Mouse (Mus musculus): ENCODE measurements around the gene Gm13090. TPM values are rescaled to one million over a fixed set of nuclear protein-coding genes. Genes with fewer than 3 reads are reported as not detected.

Gene Gm13090
- polyA plus RNA-seq, 2 experiments: not detected

DNA sequence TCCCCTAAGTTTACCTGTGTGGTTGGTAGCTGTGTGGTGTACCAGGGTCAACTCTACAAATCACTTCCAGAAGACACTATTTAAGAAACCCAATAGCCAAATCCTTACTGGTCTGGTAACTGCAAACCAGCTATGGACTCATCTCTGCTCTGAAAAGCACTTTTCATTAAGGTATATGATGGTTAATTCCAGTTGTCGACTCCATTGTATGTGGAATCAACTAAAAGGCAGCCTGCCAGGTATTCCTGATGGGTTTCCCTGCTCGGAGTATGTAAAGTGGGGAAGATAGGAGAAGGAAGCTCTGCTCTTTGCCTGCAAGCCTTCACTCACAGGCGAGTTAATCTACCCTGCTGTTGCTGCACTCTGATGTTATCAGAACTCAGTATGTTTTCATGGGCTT is 42.8 kb upstream of the Gm13090 start:
- Histone ChIP-seq H3K9me3 (ENCODE audit: control insufficient read depth, low read length) (no peaks in the 10 kb centered on the region), H3K27ac (replicated peaks; ENCODE audit: low read depth, low read length) (no peak overlapping the region), H3K27me3 (ENCODE audit: control insufficient read depth, insufficient read depth, low read length) (no peaks in the 10 kb centered on the region), H3K9ac (ENCODE audit: low read depth, low read length, severe bottlenecking) (no peak overlapping the region), H3K4me2 (replicated peaks; ENCODE audit: low read depth, low read length, severe bottlenecking) (no peak overlapping the region), H3K4me1 (ENCODE audit: control insufficient read depth, insufficient read depth, low read length) (peaks cover 5% of the 10 kb centered on the region; the same call in 1 of the 2 replicates), H3K36me3 (ENCODE audit: control insufficient read depth, insufficient read depth, low read length) (peaks cover 41% of the 10 kb centered on the region), H3K4me3 (replicated peaks; ENCODE audit: low read length) (no peak overlapping the region)
- DNase-seq (ENCODE audit: low spot score) (no peak), ATAC-seq (ENCODE audit: low FRiP score, low read depth) (no peak)
- WGBS: 88% methylated on average over 3 of the region's 3 CpGs
- TF ChIP-seq POLR2A (IDR thresholded peaks at IDR 0.05; ENCODE audit: borderline replicate concordance, extremely low read depth, insufficient read depth, insufficient read length): no peak

DNA sequence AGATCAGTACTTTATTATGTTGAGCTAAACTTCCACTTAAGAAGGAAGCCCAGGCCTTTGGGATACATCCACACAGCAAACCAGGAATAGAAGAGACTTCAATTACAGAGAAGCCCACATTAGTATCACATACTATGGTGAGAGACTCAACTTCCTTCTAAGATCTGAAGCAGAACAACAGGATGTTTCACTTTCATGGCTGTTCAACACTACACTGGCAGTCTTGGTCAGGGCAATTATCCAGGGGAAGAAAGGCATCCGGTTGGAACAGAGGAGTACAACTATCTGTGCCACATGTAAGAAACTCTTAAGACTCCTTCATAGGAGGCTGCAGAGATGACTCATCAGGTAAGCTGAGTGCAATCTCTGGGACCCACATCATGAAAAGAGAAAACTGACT is 38.2 kb upstream of the Gm13090 start:
- peaks cover 74% of the 10 kb centered on the region for H3K36me3 ChIP-seq (ENCODE audit: control insufficient read depth, insufficient read depth, low read length)
- no peak overlapping the region for H3K4me2 ChIP-seq (replicated peaks; ENCODE audit: low read depth, low read length, severe bottlenecking)
- DNase-seq (ENCODE audit: low spot score): no peak

GRCm38 (mm10) chr4:151057347-151058321 is 31.7 kb upstream of the Gm13090 start, which contains the start of gene Vamp3:
Gene Vamp3, minus strand, starts transcription at chr4:151057963.
- peaks cover 24% of the 10 kb centered on the region for H3K36me3 ChIP-seq (ENCODE audit: control insufficient read depth, insufficient read depth, low read length)
- peaks cover 5% of the 10 kb centered on the region for H3K4me1 ChIP-seq (ENCODE audit: control insufficient read depth, insufficient read depth, low read length)
- WGBS: 2% methylated on average over 95 of the region's 114 CpGs
- no peaks in the 10 kb centered on the region for H3K27me3 ChIP-seq (ENCODE audit: control insufficient read depth, insufficient read depth, low read length)
- H3K4me2 ChIP-seq (replicated peaks; ENCODE audit: low read depth, low read length, severe bottlenecking): peak within 1 kb of the TSS; percentile 71
- DNase-seq (ENCODE audit: low spot score) (peak; percentile 100), ATAC-seq (ENCODE audit: low FRiP score, low read depth) (peak; percentile 99)
- peak within 1 kb of the TSS; percentile 99 for H3K4me3 ChIP-seq (replicated peaks; ENCODE audit: low read length)
- TF ChIP-seq POLR2A (IDR thresholded peaks at IDR 0.05; ENCODE audit: borderline replicate concordance, extremely low read depth, insufficient read depth, insufficient read length): 0 out of 2 replicates have a peak, but pooled peaks have one; percentile 66
- no peaks in the 10 kb centered on the region for H3K9me3 ChIP-seq (ENCODE audit: control insufficient read depth, low read length)
- H3K27ac ChIP-seq (replicated peaks; ENCODE audit: low read depth, low read length): peak within 1 kb of the TSS; percentile 95
- peak within 1 kb of the TSS; percentile 94 for H3K9ac ChIP-seq (ENCODE audit: low read depth, low read length, severe bottlenecking)

More for the DNA sequence above, 38.2 kb upstream of the Gm13090 start:
- Histone ChIP-seq H3K9me3 (ENCODE audit: control insufficient read depth, low read length) (no peaks in the 10 kb centered on the region), H3K27ac (replicated peaks; ENCODE audit: low read depth, low read length) (no peak overlapping the region), H3K4me3 (replicated peaks; ENCODE audit: low read length) (no peak overlapping the region), H3K9ac (ENCODE audit: low read depth, low read length, severe bottlenecking) (no peak overlapping the region), H3K27me3 (ENCODE audit: control insufficient read depth, insufficient read depth, low read length) (no peaks in the 10 kb centered on the region), H3K4me1 (ENCODE audit: control insufficient read depth, insufficient read depth, low read length) (no peaks in the 10 kb centered on the region)
- 93% methylated on average over 1 of the region's 1 CpGs for WGBS
- ATAC-seq (ENCODE audit: low FRiP score, low read depth): no peak
- TF ChIP-seq POLR2A (IDR thresholded peaks at IDR 0.05; ENCODE audit: borderline replicate concordance, extremely low read depth, insufficient read depth, insufficient read length): no peak

- no peaks in the 10 kb centered on the region for H3K9me3 ChIP-seq (ENCODE audit: control insufficient read depth, low read length)
- peaks cover 5% of the 10 kb centered on the region for H3K4me1 ChIP-seq (ENCODE audit: control insufficient read depth, insufficient read depth, low read length)
- peaks cover 17% of the 10 kb centered on the region for H3K36me3 ChIP-seq (ENCODE audit: control insufficient read depth, insufficient read depth, low read length)
- no peak for ATAC-seq (ENCODE audit: low FRiP score, low read depth)
- WGBS: 82% methylated on average over 4 of the region's 4 CpGs
- peak overlapping the region; percentile 99 for H3K4me3 ChIP-seq (replicated peaks; ENCODE audit: low read length)
- peak overlapping the region; percentile 57 for H3K4me2 ChIP-seq (replicated peaks; ENCODE audit: low read depth, low read length, severe bottlenecking)
- TF ChIP-seq POLR2A (IDR thresholded peaks at IDR 0.05; ENCODE audit: borderline replicate concordance, extremely low read depth, insufficient read depth, insufficient read length): no peak
- H3K27ac ChIP-seq (replicated peaks; ENCODE audit: low read depth, low read length): 0 out of 2 replicates have a peak overlapping the region, but pooled peaks have one; percentile 65
- H3K9ac ChIP-seq (ENCODE audit: low read depth, low read length, severe bottlenecking): 0 out of 2 replicates have a peak overlapping the region, but pooled peaks have one; percentile 56
- H3K27me3 ChIP-seq (ENCODE audit: control insufficient read depth, insufficient read depth, low read length): no peaks in the 10 kb centered on the region
- no peak for DNase-seq (ENCODE audit: low spot score)
These were observed 30.7 kb upstream of the Gm13090 start for GRCm38 (mm10) chr4:151058634-151059033.

DNA sequence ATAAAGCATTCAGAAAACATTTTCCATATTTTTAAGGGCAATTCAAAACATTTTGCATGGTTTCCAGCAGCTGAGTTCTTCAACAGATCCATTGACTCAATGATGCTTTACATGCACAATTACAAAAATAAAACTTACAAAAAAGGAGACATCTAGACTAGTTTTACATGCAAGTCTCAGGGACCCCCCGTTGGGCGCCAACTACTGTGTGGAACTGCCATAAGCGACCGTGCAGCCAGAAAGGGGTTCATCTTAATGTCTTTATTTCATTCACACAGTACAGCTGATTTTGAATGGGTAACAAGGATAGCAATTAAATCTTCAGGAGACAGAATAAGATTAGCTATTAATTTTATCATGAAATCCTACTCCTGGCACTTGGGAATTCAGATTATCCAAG is 29.8 kb upstream of the Gm13090 start:
- no peak overlapping the region for H3K4me3 ChIP-seq (replicated peaks; ENCODE audit: low read length)
- no peak overlapping the region for H3K4me2 ChIP-seq (replicated peaks; ENCODE audit: low read depth, low read length, severe bottlenecking)
- no peak overlapping the region for H3K27ac ChIP-seq (replicated peaks; ENCODE audit: low read depth, low read length)
- peaks cover 5% of the 10 kb centered on the region for H3K4me1 ChIP-seq (ENCODE audit: control insufficient read depth, insufficient read depth, low read length)
- H3K9ac ChIP-seq (ENCODE audit: low read depth, low read length, severe bottlenecking): no peak overlapping the region
- no peaks in the 10 kb centered on the region for H3K9me3 ChIP-seq (ENCODE audit: control insufficient read depth, low read length)
- no peak for TF ChIP-seq POLR2A (IDR thresholded peaks at IDR 0.05; ENCODE audit: borderline replicate concordance, extremely low read depth, insufficient read depth, insufficient read length)
- no peak for ATAC-seq (ENCODE audit: low FRiP score, low read depth)
- H3K36me3 ChIP-seq (ENCODE audit: control insufficient read depth, insufficient read depth, low read length): peaks cover 11% of the 10 kb centered on the region
- WGBS: 96% methylated on average over 4 of the region's 4 CpGs
- DNase-seq (ENCODE audit: low spot score): no peak
- H3K27me3 ChIP-seq (ENCODE audit: control insufficient read depth, insufficient read depth, low read length): no peaks in the 10 kb centered on the region
